Mouse (Mus musculus) heart, postnatal 14 days (tissue): ENCODE measurements around the gene Samd14. TPM values are rescaled to one million over a fixed set of nuclear protein-coding genes. Genes with fewer than 3 reads are reported as not detected.

Source experiments
- DNase-seq, 2 experiments: peaks; one replicate each; pipeline ENCODE4 v3.0.0; 2021 to 2022
- intact Hi-C: fragments of 180-260 bp; cut with DNase I; formaldehyde crosslinking; loops from one replicate; pipeline ENCODE4 v1.15.1; 2025
- total RNA-seq, 2 experiments: library from RNA; stranded (reverse); gene quantifications; 2 replicates each; pipeline ENCODE4 v1.2.3; 2021

Samd14 gene
- total RNA-seq, 2 experiments from 2014 or later = 2.2 TPM

DNA sequence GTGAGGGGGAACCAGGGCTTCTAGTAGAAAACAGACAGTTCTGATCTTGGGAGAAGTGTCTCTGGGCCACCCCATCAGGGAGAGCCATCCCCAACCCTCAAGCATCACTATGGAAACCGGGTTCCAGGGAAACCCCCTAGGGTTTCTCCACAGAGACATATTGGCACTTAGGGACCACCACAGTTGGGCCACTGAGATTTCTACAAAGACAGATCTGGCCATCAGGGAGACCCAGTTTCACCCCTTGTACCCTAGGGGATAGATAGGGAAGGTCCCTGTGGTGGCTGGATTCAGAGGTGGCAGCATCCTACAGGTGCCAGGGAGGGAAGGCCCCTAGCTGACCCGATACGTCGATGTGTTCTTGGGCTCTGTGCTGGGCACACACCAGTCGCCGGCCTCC, 17.2 kb downstream of the Samd14 start:
- no peak for DNase-seq
- intact Hi-C loops = no loop called here

DNA sequence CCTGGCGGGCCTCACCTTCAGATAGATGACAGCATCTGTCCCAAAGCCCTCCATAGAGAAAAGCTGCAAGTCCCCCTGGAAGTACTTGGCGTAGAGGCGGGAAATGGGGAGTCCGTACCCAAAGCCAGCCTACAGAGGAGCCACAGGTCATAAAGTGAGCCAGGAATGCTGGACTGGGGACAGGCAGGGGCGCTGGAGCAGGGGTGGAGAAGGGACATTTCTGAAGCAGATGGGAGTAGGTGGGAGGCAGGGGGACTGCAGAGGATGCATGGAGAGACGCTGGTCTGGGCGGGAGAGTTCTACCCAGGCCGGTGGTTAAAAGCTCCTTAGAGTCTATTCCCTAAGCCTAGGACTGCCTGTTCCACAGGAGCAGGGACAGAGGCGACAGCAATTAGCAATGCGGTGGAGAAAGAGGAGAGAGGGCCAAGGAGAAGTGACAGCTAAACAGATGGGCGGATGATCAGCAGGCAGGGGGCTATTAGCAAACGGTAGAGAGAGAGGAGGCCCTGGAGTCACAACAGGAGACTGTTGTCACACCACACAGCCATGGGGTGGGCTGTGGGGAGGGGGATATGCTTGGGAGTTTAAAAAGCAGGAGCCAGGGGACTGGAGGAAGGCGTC, 18.3 kb downstream of the Samd14 start:
- intact Hi-C loops = no loop called here

GRCm38 (mm10) chr11:95032945-95033344, 23.3 kb downstream of the Samd14 start:
- intact Hi-C loops = no loop called here
- no peak for DNase-seq

More for the DNA sequence above, 18.3 kb downstream of the Samd14 start:
- DNase-seq = no peak

DNA sequence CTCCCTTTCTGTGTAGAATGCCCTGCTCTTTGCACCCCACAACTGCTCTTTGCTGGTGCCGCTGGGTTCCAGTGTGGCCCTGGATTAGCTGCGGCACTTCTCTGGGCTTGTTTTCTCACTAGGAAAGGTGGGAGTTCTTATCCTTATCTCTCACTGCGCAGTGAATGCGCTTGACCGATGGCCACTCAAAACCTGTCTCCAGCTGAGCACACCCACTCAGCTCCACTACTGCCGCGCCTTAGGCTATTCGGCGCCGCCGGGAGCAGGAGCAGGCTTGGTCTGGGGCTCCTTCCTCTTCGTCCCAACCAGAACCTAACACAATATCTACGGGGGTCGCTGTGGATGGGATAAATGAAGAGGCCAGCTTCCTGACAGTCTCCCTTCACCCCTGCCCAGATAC, 23.9 kb downstream of the Samd14 start:
- no peak for DNase-seq
- intact Hi-C loops = no loop called here

DNA sequence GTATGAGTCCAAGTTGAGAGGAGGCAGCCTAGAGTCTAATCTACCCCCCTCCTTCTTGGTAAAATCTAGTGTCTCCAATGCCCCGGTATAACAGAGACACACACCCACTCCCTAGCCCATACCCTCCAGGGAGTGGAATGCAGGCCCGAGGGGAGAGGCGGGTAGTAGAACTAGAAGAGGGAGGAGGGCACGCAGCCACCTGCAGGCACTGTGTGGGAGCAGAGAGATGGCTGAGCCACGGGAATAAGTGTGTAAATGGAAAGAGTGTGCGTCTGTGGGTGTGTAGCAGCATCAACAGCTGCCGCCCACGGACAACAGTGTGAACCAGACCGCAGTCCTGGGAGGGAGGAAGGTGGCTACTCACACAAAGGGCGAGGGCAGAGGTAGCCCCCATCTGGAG, 25.2 kb downstream of the Samd14 start:
- intact Hi-C loops = no loop called here
- DNase-seq = no peak

GRCm38 (mm10) chr11:95036521-95036920, 26.8 kb downstream of the Samd14 start:
- intact Hi-C loops = no loop called here
- no peak for DNase-seq

GRCm38 (mm10) chr11:95037306-95037705, 27.6 kb downstream of the Samd14 start:
- intact Hi-C loops = no loop called here
- no peak for DNase-seq

- intact Hi-C loops = no loop called here
- DNase-seq = no peak
These were observed 28.6 kb downstream of the Samd14 start for GRCm38 (mm10) chr11:95038156-95038817.

GRCm38 (mm10) chr11:95038818-95039655, 29.4 kb downstream of the Samd14 start:
- intact Hi-C loops = no loop called here
- no peak for DNase-seq

DNA sequence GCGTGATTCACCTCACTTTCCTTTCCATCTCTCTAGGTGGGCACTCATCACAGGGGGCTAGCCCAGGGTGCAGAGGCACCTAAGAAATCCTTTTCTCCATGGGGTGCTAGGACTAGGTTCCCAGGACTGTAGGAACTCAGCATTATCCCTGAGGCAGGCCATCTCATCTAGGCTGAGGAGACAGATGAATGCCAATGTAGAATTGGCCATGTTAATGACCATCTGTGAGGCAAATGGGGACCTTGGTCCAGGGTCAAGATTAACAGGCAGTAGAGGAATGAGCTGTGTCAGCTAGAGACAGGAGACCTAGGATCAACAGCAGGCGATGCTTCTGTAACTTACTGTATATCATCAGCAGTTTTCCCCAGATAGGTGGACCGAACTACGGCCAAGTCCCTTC, 30.1 kb downstream of the Samd14 start:
- no peak for DNase-seq
- intact Hi-C loops = loop anchor here (5.0 kb wide), 3 partner anchors 62 to 218 kb away; partner anchors contain the start of genes Col1a1 and Sgca

DNA sequence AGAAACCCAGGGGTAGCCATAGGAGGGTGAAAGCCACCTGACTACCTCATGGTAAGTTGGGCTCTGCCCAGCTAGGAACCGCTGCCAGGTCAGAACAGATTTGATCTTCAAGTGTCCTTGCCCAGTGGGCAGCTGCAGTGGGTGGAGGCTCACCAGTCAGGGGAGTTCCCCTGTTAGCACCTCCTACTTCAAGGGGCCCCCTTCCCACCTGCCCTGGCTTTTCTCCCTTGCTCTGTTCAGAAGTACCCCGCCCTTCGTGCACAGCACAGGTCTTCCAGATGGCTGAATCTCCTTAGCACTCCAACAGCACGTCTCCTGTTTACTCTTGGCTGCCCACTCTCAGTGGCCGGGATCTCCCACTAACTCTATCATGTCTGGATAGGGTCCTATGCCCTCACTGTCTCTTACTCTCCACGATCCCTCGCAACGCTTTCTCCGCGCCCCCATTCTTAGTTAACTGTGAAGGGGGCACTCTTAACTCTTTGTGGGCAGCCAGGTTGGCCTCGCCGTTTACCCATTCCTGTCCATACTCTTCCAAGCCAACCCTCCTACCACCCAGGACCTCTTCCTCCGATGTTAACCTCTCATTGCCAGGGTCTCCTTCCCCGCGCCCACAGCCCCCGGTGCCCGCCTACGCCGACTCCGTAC, 30.9 kb downstream of the Samd14 start:
- peak; percentile 70 to 81 for DNase-seq
- intact Hi-C loops = loop anchor here (5.0 kb wide), 3 partner anchors 63 to 217 kb away; partner anchors contain the start of genes Col1a1 and Sgca

- intact Hi-C loops = loop anchor here (5.0 kb wide), 3 partner anchors 64 to 216 kb away; partner anchors contain the start of genes Col1a1 and Sgca
- peak; percentile 95 for DNase-seq
These were observed 31.5 kb downstream of the Samd14 start, which contains the start of gene Pdk2 for GRCm38 (mm10) chr11:95041139-95041609. Pdk2 (minus strand) TSS chr11:95041354.

GRCm38 (mm10) chr11:95042096-95042495, 32.4 kb downstream of the Samd14 start:
- intact Hi-C loops = loop anchor here (5.0 kb wide), 3 partner anchors 65 to 215 kb away; partner anchors contain the start of genes Col1a1 and Sgca
- peak; percentile 83 to 89 for DNase-seq

- no peak for DNase-seq
- intact Hi-C loops = loop anchor here (5.0 kb wide), 3 partner anchors 66 to 214 kb away; partner anchors contain the start of genes Col1a1 and Sgca
These were observed 33.4 kb downstream of the Samd14 start for GRCm38 (mm10) chr11:95043060-95043459.

- DNase-seq = no peak
- intact Hi-C loops = loop anchor here (5.0 kb wide), 3 partner anchors 66 to 214 kb away; partner anchors contain the start of genes Col1a1 and Sgca
These were observed 33.9 kb downstream of the Samd14 start for GRCm38 (mm10) chr11:95043608-95044007.

- DNase-seq = no peak
- intact Hi-C loops = loop anchor here (5.0 kb wide), 3 partner anchors 67 to 213 kb away; partner anchors contain the start of genes Col1a1 and Sgca
These were observed 34.6 kb downstream of the Samd14 start for GRCm38 (mm10) chr11:95044185-95044870.

DNA sequence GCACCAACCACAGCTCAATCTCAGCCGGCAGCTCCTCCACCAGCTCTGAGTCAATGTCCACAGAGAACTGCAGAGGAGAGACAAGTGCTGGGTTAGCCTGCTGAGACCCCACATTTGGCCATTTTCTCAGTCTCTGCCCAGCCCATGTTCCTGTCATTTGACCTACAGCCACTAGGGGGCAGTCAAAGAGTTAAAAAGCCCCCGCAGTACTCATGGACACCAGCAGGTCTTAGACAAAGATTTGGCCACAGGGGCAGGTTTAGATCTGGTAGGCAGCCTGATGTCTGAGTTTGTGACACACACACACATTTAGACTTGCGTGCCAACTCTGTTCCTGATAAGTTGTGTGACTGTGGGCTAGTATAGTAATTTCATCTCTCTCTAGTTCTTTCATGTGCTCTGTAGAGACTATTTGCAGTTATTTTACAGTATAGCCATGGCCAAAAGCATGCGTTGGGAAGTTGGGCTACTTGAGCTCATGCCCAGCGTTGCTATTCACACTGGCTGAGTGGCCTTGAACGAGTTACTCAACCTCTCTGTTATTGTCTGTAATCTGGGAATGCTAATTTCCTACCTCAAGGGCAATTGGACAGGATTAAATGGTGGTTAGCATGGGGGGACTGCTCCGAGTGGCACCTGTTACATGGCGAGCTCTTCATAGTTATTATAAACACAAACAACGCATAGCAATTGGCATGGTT, 37.5 kb downstream of the Samd14 start:
- peak; percentile 55 to 74 for DNase-seq
- intact Hi-C loops = loop anchor here (1.0 kb wide), 1 partner anchor 60 kb away; no protein-coding TSS in a partner anchor

DNA sequence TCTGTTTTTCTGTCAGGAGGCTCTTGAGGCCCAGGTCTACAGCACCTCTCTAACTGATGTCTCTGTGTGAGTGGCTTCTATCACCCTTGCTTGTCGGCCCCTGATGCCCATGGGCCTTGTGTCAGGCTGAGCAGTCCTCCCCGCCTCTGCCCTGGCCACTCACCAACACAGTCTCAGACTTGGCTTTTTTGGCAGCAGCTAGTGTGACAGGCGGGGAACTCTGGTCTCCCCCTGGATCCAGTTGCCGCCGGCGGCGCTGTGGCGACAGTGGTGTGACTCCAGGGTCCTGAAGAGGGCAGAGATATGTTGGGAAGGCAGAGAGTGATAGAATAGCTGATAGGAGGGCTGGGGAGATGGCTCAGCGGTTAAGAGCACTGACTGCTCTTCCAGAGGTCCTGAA, 43.4 kb downstream of the Samd14 start:
- no peak for DNase-seq
- intact Hi-C loops = no loop called here
